Mouse (Mus musculus): ENCODE measurements around the gene Cep250.

- TF ChIP-seq POLR2A (IDR thresholded peaks at IDR 0.05; ENCODE audit: insufficient read depth, low read depth, low read length) (no peak), CTCF (IDR thresholded peaks at IDR 0.05; ENCODE audit: insufficient read depth, low read depth, low read length) (no peak)
Observed at GRCm38 (mm10) chr2:155989085-155989484, 32.8 kb downstream of the Cep250 start.

Measured in olfactory bulb, adult 2 months (tissue).